Mouse (Mus musculus) embryonic fibroblast, embryonic 13.5 days (primary cell): ENCODE data around the gene Il18r1. TPM values are rescaled to one million over a fixed set of nuclear protein-coding genes. Genes with fewer than 3 reads are reported as not detected.

Experiments
- H3K27ac ChIP-seq: 2 replicates; pipeline ENCODE4 v1.5.1; 2012; ENCODE audit warnings: low read length, control low read depth, inconsistent platforms; ENCODE audit not compliant: insufficient read depth
- H3K4me1 ChIP-seq: 2 replicates; pipeline ENCODE4 v1.6.1; 2011; ENCODE audit warnings: low read length; ENCODE audit not compliant: control insufficient read depth, insufficient read depth
- H3K4me3 ChIP-seq: 2 replicates; pipeline ENCODE4 v1.5.1; 2011; ENCODE audit warnings: mild to moderate bottlenecking, control low read depth, low read length; ENCODE audit not compliant: insufficient read depth
- CTCF ChIP-seq: IDR thresholded peaks from 2 replicates; pipeline ENCODE4 v1.5.1; 2011; ENCODE audit warnings: mild to moderate bottlenecking, control low read depth, low read length, moderate library complexity, borderline replicate concordance; ENCODE audit not compliant: insufficient read depth
- POLR2A ChIP-seq: IDR thresholded peaks from 2 replicates; pipeline ENCODE4 v1.6.1; 2011; ENCODE audit warnings: low read depth, mild to moderate bottlenecking, control low read depth, low read length, moderate library complexity
- polyA plus RNA-seq: library from polyadenylated mRNA; stranded (reverse); fragments of >200 nt; gene quantifications from 2 replicates; pipeline ENCODE4 v1.2.4, GENCODE M21; 2011; ENCODE audit warnings: low read depth; ENCODE audit not compliant: missing spikeins, insufficient read length

Il18r1 gene
- polyA plus RNA-seq, 1 experiment: not detected

DNA sequence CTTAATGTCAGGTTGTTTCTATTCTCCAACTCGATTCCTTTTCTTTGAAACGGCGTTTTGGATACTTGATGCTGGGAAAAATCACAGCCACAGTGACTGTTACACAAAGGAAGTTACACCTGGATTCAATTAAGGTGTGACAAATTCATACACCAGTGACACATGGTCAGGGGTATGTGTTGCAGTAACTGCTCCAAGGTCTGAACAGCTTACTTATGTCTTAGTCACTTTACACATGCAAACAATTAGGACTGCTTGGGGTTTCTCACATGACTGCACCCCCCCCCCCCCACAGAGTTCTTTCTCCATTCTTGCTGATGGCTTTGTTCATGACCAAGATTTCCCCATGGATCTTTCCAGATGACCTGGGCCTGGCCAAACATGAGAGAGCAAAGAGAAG is 29.4 kb upstream of the Il18r1 start:
- Histone ChIP-seq H3K4me3 (no peak overlapping the region), H3K4me1 (peaks cover 22% of the 10 kb centered on the region), H3K27ac (peak overlapping the region; percentile 96)
- TF ChIP-seq POLR2A: no peak
- no peak for TF ChIP-seq CTCF

DNA sequence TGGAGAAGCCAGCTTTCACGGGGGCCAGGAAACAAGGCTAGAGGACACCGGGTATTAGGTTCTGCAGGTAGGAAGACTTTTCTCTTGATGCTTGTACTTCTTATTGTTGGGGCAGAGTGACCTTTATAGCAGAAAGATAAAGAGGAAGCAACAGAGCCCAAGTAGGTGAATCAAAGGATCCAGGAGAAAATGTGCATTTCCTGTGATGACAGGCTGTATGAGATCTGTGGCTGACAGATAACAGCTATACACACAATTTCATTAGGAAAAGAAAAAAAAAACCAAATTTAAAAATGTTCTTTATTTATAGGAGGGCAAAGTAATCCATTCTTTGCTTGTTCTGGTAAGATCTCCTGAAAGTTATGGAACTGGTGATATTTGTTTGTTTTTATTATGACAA is 28.0 kb upstream of the Il18r1 start:
- Histone ChIP-seq H3K4me3 (no peak overlapping the region), H3K27ac (peak overlapping the region; percentile 96), H3K4me1 (peaks cover 25% of the 10 kb centered on the region)
- TF ChIP-seq POLR2A: no peak
- no peak for TF ChIP-seq CTCF

DNA sequence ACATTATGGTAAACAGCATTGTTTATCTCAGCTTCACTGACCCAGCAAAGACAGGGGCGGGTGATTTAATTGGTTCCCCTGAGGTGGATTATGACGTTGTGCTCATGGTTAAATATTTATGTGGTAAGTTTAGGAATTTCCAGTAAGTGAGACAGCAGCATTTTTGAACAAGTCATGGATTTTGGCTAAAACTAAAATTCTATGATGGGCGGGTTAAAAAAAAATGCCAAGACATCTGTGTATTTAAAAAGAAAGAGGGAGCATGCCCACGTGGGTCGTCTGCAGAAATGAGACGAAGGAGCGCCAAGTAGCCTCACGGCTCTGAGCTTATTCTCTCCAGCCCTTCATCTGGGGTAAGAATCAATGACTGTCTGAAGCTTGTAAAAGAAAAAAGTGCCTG is 25.8 kb upstream of the Il18r1 start:
- H3K27ac ChIP-seq: peak overlapping the region; percentile 70
- H3K4me1 ChIP-seq: peaks cover 29% of the 10 kb centered on the region
- TF ChIP-seq CTCF (no peak), POLR2A (peak; percentile 49)
- H3K4me3 ChIP-seq: 0 out of 2 replicates have a peak overlapping the region, but pooled peaks have one; percentile 24

DNA sequence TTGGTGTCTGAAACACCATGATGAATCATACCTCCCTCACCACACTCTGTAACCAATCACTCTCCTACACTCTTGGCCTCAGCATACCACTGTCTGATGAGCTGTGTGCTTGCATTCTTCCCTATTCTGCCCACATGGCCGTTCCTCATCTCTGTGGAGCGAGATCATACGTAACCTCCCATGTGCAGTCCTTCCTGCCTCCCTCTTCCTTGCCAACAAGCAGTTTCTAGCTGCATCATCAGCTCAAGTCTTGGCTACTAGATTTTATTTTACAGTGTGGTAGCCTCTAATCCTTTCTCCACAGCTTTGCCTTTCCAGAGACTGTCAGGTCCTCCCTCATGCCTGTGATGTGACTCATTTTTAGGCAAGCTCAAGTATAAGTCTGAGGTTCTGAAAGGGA is 20.6 kb upstream of the Il18r1 start:
- H3K27ac ChIP-seq: peak overlapping the region; percentile 99
- peak; percentile 54 for TF ChIP-seq POLR2A
- no peak for TF ChIP-seq CTCF

DNA sequence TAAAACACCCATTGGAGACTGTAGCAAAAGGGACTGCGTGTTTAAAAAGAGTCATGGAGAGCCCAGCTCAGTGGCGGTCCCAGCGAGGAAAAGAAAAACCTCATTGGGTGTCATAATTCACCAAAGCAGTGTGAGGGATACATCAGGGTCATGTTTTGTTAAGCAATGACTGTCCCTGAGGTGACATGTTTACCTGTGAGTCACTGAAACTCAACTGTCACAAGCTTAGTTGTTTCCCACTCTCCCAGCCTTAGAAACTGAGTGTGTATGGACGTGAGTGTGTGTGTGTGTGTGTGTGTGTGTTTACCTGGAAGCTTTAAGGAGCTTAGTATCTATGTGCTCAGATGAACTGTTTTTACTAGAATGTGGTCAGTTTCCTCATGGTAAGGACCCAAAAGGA is 2.0 kb downstream of the Il18r1 start:
- Histone ChIP-seq H3K4me3 (no peak overlapping the region), H3K27ac (no peak overlapping the region), H3K4me1 (no peaks in the 10 kb centered on the region)
- TF ChIP-seq POLR2A (no peak), CTCF (no peak)

More for the DNA sequence above, 20.6 kb upstream of the Il18r1 start:
- peaks cover 32% of the 10 kb centered on the region for H3K4me1 ChIP-seq
- no peak overlapping the region for H3K4me3 ChIP-seq

DNA sequence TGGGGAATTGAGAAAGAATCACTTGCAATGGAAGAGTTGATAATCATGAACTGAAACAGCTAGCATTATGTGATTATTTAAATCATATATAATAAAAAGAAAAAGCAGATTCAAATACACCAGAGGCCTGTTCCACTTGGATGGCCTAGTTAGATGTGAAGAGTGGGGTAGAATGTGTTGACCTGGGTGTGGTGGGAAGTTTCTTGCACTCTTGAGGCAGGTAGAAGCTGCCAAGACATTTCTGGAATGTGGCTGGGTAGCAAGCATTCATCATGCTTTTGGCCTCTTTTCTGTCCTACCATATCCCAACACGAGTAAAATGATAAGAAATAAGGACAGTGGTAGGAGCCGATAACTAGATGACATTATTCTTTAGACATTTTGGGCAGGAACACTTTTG is 3.5 kb downstream of the Il18r1 start:
- Histone ChIP-seq H3K4me3 (no peak overlapping the region), H3K4me1 (no peaks in the 10 kb centered on the region), H3K27ac (no peak overlapping the region)
- TF ChIP-seq CTCF (no peak), POLR2A (no peak)

DNA sequence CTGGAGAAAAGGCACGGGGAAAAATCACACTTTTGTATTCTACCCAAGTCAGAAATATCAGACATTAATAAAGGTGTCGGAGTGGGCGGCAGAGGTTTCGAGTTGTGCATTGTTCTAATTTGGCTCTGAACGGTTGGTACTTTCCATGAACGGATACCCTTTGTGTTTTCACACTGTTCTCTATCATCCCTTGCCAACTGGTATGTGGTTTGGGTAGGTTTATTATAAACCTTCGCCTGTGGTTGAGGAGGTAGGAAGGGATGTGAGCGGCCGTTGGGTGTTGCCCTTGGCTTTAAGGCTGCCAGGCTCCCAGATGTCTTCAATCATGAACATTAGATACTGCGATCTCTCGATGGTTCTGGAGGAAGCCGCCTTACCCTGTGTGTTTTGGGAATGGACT is 4.5 kb downstream of the Il18r1 start:
- Histone ChIP-seq H3K27ac (no peak overlapping the region), H3K4me3 (no peak overlapping the region), H3K4me1 (no peaks in the 10 kb centered on the region)
- TF ChIP-seq POLR2A (no peak), CTCF (no peak)

- Histone ChIP-seq H3K4me3 (no peak overlapping the region), H3K4me1 (no peaks in the 10 kb centered on the region), H3K27ac (no peak overlapping the region)
- TF ChIP-seq POLR2A (no peak), CTCF (no peak)
These were observed 7.0 kb downstream of the Il18r1 start for GRCm38 (mm10) chr1:40472401-40472800.

DNA sequence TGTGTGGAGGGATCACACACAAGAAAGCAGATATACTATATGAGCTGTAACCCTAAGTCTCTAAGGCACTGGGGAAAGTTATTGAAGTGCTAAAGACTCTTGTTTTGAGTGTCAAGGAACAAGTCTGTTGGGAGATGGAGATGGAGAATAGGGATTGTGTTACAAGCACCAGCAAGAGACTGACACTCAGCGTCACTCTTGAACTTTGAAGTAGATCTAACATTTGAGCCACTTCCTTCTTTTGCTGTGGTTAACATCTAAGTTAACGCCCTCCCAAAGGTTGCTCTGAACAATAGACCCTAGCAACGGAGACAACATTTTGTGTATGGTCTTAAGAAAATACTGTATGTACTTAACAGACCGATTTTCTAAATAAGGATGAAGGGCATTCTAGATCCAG is 8.3 kb downstream of the Il18r1 start:
- H3K4me3 ChIP-seq: no peak overlapping the region
- no peak for TF ChIP-seq POLR2A
- TF ChIP-seq CTCF: no peak
- no peak overlapping the region for H3K27ac ChIP-seq
- H3K4me1 ChIP-seq: no peaks in the 10 kb centered on the region

DNA sequence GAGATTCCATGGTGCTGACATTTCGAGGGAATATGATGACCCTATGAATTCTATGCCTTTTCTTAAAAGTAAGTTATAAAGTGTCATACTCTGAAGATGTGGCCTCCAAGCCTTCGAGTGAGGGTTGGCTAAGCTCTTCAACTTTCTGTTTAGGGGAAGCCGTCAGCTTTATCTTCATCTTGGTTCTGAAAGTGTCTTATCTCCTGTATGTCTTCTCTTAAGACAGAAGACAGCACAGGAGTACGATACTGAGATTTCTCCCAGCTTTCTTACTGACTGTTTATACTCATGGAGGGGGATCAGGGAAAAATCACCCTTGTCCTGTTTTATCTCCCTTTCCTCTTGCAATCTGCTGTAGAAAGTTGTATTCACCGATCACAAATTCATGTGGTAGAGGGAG is 9.0 kb downstream of the Il18r1 start:
- TF ChIP-seq POLR2A (no peak), CTCF (no peak)
- Histone ChIP-seq H3K27ac (no peak overlapping the region), H3K4me3 (no peak overlapping the region), H3K4me1 (peaks cover under 1% of the 10 kb centered on the region; the same call in 1 of the 2 replicates)

GRCm38 (mm10) chr1:40475697-40476096 is 10.3 kb downstream of the Il18r1 start:
- TF ChIP-seq POLR2A: no peak
- TF ChIP-seq CTCF: no peak
- no peak overlapping the region for H3K27ac ChIP-seq
- peaks cover 2% of the 10 kb centered on the region; the same call in 1 of the 2 replicates for H3K4me1 ChIP-seq
- H3K4me3 ChIP-seq: no peak overlapping the region
